Mouse (Mus musculus) urinary bladder, postnatal 14 days (tissue): ENCODE data around the gene S1pr3.

Experiments used
- DNase-seq: peaks from one replicate; pipeline ENCODE4 v3.0.0; 2021; ENCODE audit warnings: low spot score

The S1pr3 gene

DNA sequence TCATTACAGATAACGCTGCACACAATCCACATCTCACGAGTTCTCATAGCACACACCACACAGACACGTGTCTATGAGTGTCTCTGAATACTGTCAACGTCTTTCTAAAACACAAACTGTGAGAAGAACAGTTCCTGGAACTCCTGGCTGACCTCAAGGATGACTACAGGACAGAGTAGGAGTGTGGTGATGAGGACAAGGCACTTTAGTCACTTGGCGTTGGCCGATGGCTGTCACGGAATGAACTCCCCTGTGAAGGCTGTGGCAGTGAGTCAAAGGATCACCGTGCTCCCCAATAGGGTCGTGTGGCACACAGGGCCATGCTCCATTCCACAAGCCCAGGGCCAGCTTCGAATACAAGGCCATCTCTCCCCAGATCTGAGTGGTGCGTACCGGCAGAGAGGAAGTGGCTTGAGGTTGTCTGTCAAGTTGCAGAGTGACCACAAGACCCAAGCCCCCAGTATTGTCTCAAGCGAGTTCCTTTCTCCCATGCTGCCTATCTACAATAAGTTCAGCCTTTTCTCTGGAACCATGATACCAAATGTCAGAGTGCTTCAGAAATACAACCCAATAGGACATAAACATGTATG, 2.6 kb upstream of the S1pr3 start:
- DNase-seq = no peak

DNA sequence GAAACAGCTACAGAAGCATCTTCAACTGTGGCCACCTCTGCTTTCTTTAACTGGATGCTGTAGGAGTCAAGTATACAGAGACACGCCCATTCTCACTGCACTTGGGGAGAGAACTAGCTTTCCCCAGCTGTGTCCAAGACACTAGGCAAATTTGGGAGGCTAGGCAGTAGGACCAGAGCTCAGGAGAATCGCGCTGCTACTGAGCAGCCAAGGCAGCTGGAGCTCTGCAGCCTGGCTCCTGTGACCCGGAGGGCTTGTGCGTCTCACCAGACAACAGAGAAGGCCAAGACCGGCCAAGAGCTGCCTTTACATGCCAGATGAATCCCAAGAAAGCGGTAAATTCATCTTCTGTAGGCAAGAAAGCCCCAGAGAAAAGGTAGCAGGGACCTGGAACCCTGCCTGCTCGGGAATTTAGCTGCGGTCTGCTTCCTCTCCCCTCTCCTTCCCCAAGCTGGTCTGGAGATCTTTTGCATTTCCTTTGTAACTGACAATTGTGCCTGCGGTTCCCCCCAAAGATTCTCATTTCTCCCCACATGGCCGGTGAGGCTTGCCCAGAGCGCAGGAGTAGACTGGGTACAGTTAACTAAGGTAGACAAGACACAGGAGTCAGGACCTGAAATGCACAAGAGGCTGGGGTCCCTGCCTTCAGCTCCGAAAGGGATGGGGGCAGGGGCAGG, 760 bp upstream of the S1pr3 start:
- DNase-seq = no peak

DNA sequence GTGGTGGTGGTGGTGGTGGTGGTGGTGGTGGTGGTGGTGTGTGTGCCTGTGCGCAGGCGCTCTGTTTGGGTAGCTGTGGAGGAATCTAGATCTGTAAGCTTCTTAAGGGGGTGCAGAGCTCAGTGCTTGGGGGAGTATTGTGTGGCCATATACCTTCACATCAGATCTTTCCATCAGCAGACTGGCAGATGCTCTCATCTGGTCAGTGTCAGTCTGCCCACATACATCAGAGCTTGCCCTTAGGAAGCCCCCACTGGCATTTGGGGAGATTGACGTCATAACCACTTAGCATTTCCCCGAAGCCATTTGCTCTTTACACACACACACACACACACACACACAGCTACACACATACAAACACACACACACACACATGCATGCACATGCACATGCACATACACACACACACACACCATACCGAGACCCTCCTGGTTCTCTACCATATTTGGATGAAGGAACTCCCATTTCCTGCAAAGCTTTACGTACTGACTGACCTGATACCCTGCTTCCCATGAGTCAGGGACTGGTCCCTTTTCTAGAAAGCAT, 1.6 kb downstream of the S1pr3 start:
- DNase-seq = no peak

DNA sequence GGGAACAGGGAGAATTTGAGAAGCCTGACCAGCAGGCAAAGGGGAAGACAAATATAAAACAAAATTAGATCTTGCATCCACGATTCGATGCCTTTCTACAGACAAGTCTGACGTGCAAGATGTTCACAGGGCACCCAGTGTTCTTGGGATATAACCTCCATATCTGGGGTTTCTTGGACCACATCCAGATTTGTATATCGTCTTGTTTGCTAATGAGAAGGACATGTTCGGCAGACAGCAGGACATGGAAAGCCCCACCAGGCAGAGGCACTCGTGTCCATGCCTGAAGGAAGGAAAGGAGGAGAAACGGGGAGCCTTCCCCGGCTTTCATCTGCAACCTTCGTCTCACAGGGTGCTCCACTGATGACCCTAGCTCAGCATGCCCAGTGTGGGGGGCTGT, 2.8 kb downstream of the S1pr3 start:
- DNase-seq = no peak

DNA sequence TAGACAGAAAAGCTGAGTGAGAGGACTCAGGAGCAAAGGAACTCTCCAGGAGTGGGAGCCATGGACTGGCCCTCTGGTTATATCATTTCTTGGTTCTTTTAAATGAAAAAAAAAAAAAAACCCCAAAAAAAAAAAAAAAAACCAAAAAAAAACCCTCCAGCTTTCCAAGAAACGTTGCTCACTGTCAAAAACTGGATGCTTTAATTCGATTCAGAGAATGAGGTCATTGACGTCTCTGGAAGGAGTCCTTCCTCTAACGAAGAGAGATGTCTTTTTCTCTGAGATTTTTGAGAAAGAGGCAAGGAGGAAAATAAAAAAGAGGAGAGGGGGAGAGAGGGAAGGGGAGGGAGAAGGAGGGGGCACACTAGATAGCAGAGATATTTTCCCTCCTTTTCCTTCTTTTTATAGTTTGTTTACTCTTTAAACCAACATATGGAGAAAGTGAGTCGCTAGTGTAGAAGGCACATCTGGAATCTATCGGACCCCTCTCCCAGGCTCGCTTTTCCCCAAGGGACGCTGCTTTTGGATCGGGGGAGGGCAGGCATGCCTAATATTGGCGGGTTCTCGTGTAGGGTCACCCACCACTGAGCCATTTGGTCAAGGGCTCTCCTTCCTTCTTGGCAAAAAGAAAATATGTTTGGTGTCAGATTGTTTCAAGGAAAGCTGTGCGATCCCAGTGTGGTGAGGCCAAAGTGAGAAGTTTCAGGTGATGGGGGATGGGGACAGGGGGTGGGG, 3.4 kb downstream of the S1pr3 start:
- DNase-seq = no peak

DNA sequence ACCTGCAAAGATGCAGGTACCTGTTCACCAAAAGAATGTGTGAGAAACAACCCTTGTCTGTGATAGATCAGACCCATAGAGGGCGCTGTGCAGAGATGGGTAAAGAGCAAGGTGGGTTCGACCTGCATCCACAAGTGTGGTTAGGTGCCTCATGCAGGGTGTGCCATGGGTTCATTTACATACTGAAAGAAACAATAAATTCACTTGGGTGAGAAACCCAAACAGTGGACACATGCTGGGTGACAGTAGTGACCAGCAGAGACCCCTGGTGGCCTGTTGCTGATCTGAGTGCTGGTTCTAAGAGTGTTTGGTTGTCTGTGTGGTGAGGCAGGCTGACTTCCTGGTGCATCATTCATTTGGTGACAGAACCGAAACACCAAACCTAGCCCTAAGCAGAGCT, 5.0 kb downstream of the S1pr3 start:
- no peak for DNase-seq

DNA sequence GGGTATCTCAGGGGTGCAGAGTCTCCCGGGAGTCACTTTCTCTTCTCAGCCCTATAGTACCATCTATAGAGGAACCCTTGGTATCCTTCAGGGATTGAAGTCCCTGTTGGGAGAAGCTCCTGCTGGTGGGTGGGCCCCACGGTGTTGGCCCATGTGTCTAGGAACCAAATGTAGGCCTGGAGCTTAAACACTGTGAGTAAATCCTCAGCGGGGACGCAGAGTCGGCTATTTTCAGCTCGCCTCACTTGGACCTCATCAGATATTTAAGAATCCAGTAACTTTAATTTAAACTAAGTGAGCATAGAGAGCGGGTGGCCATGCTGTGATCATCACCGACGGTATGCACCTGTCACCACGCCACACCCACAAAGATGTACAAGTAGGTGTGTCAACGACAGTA, 8.3 kb downstream of the S1pr3 start:
- DNase-seq = no peak

DNA sequence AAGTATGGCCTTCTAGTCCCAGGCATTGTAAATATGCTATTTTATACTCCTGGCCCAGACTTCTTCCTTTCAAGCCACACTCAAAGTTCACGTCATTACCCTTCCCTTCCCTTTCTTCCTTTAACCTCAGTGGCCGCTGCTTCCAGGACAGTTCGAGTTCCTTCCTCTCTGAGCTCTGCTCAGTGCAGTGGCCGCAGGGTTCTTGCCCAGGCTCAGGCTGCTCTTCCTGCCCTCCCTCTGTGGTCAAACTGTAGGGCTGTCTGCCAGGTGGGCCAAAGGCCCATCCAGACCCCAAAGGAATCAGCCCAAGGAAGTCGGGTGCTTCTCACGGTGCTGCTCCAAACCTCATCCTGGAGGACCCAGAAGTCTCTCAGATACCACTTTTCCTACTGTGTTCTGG, 9.4 kb downstream of the S1pr3 start:
- DNase-seq = no peak

DNA sequence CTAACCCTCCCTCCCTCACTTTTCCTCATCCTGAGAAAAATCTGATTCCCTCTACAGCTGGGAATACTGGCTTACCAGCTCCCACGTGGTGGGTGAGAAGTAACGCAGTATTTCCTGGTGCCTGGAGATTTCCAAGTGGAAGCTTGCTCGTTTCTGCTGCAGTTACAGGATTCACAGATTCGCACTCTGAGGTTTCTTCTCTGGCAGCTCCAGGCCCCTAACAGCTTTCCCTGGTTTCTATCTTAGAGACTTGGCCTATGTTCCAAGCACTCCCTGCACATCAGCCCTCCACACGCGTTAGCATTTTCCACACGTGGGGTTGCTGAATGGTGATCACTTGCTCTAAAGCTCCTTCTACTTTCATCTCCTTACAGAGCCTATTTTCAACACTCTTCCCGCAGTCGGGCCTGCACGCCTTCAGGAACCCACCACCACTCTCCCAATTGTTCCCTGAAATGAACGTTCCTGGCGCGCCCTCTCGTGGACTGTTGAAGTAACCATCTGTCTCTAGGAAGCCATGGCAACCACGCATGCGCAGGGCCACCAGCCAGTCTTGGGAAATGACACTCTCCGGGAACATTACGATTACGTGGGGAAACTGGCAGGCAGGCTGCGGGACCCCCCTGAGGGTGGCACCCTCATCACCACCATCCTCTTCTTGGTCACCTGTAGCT, 10.0 kb downstream of the S1pr3 start:
- peak; percentile 93 for DNase-seq

DNA sequence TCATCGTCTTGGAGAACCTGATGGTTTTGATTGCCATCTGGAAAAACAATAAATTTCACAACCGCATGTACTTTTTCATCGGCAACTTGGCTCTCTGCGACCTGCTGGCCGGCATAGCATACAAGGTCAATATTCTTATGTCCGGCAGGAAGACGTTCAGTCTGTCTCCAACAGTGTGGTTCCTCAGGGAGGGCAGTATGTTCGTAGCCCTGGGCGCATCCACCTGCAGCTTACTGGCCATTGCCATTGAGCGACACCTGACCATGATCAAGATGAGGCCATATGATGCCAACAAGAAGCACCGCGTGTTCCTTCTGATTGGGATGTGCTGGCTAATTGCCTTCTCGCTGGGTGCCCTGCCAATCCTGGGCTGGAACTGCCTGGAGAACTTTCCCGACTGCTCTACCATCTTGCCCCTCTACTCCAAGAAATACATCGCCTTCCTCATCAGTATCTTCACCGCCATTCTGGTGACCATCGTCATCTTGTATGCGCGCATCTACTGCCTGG, 10.6 kb downstream of the S1pr3 start:
- DNase-seq = no peak

DNA sequence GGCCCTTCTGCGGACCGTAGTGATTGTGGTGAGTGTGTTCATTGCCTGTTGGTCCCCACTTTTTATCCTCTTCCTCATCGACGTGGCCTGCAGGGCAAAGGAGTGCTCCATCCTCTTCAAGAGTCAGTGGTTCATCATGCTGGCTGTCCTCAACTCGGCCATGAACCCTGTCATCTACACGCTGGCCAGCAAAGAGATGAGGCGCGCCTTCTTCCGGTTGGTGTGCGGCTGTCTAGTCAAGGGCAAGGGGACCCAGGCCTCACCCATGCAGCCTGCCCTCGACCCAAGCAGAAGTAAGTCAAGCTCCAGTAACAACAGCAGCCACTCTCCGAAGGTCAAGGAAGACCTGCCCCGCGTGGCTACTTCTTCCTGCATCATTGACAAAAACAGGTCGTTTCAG, 11.1 kb downstream of the S1pr3 start:
- DNase-seq = no peak

DNA sequence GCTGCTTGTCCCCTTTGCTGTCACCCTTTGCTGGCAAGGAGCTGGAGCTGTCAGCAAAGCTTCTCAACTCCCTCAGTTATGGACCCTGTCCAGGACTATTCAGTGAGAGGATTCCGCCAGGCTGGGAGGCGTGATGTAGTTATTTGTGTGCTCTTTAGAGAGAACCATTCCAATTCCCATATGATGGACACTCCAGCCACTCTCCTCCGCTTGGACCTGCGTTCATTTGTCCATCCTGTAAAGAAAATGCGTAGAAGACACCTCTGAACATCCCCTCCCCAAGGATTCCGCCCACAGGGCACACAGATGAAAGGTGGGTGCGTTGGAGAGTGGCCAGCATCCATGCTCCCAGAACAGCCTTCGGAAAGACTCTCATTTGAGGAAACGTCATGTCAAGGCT, 12.4 kb downstream of the S1pr3 start:
- no peak for DNase-seq

DNA sequence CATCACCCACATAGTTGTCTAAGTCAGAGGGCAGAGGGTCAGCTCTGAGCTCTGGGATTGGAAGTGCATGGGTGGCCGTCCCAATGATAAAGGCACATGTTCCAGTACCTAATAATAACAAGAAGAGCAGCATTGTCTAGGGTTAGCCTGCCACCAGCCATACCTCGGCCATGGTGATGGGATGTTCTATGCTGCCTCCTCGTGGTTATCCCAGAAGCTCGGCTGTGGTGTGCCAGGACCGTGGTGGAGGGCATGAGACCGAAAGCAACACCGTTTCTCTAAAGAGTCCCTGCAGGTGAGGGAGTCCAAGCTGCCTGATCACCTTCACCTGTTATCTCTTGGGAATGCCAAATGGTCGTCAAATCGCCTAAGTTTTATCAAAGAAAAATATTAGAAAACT, 15.2 kb downstream of the S1pr3 start:
- DNase-seq = no peak

DNA sequence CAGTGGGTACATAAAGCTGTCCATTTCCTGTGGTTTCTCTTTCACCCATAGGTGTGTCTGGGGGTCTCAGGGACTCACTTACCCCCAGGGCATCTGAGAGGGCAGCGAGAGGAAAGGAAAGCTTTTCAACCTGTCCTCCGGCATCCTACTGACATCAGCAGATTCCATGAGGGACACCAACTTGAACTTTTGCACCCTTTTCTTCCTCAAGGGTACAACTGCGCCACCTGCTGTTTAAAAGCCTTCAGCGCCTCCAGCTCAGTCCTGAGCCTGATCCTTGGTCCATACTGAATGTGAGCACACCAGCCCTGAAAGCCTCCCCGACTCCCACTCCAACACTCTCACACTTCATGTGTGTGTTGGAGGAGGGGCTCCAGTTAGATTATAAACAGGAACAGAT, 16.2 kb downstream of the S1pr3 start:
- DNase-seq = peak; percentile 76

DNA sequence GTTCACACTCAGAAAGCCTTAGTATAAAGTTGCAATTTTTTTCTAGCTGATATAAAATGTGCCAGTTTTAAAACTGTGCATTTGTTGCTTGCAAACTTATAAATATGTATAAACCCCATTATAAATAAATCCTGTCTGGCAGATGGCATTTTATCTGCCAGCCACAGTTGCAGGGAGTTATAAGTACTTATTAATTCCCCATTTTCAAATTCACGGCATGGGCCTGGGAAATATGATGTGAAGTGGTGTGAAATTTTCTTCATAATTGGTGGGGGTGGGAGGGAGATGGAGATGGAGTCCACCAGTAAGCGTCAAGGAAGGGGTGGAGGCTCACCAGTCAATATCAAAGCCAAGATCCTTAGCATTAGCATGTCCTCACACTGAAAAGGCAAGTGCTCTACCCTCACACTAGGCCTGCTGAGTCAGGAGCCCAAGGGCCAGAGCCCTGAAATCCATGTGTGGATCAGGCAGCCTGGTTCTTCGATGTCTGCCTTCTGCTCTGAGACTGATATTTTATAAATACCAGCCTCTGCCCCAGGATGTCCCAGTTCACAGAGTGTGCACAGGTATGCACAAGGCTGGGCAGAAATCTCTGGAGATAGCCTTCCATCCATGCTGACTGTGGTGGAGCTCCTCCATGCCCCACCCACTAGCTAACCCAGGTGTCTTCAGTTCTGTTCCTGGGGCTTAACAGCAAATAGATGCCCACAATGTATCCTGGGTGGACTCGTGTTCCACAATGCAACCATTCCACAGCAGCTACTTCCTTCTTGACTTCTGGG, 17.4 kb downstream of the S1pr3 start:
- DNase-seq = no peak

DNA sequence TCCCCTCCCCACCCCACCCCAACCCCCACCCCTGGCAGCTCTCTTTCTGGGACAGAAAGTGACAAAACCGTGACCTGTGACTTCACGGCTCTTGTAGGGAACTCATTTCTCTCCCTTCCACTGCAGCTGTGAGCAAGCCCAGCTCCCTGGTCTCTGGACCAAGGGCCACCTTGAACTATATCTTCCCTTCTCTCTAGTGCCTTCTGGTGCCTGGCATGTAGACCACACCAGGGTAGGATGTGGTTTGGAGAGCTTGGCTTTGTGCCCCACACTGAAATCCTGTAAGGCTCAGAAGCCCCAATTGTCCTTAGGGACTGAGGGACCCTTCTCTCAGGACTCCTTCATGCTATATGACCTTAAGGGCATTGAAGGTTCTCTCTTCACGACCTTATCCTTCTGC, 24.9 kb downstream of the S1pr3 start:
- DNase-seq = no peak

DNA sequence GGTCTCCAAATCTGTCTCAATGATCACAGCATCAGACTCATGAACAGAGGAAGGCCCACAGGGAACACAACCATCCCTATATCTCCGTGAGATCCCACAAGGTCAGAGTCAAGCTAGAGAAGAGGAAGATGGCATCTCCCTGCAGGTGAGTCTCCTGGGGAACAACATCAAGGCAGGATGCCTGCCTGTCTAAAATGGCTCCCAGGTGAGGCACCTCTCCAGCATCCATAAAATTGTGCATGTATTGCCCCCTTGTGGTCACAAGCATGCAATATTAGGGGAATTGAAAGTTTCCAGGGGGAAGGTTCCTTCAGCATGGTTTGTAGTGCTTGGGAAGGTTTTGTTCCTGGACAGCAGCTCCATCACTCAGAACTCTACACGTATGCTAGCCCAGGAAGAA, 26.0 kb downstream of the S1pr3 start:
- no peak for DNase-seq

DNA sequence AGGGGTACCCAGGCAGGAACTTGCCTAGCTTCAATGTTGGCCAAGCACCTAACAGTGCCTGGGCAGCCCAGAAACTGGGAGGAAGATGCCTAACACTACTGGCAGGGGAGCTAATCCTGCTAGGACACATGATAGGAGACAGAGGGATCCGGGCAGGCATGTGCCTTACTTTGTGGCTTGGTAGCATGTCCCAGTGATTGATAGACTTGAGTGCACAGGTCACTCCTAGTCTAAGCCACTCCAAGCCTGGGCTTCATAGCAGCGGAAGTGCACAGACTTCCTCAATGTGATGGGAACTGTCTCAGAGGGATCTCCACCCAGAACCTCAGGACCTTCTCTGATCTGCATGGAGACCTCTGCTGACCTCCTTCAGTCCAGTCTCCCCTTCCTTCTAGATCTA, 26.7 kb downstream of the S1pr3 start:
- DNase-seq = no peak

DNA sequence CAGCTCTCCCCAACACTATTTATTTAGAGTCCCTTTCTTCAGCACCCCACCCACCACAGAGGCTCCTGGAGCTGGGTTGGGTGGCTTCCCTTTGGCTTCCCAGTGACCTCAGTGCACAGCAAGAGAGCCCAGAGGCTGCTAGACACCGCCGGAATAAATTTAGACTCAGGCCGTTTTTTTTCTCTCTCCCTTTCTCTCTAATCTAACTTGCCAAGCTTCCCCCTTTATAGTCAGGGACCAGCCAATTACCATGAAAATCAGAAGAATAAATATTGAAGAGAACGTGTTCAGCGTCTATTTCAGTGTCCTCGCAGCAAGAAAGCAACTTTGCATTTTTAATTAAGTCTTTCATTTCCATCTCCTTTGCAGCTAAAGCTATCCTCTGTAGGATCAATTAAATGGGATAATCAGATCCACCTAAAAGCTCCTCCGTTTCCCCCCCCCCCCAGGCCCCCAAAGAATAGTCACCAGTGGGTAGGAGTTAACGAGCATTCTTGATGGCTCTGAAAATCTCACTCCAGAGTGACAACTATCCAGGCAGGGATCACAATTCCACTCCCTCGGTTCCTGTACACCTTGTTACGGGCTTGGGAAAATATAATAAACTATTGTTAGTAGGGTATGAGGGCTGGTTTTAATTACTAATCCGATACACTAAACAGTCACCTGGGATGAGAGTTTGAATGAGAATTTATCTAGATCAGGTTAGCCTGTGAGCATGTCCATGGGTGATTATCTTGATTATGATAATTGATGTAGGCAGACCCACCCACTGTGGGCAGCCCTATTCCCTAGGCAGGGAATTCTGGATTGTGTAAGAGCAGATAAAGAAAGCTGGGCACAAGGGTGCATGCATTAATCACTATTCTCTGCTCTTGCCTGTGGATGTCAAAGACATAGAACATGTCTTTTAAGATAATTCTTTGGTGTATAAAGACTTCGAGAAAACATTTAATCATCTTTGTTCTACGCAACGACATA, 29.0 kb downstream of the S1pr3 start:
- DNase-seq = no peak

DNA sequence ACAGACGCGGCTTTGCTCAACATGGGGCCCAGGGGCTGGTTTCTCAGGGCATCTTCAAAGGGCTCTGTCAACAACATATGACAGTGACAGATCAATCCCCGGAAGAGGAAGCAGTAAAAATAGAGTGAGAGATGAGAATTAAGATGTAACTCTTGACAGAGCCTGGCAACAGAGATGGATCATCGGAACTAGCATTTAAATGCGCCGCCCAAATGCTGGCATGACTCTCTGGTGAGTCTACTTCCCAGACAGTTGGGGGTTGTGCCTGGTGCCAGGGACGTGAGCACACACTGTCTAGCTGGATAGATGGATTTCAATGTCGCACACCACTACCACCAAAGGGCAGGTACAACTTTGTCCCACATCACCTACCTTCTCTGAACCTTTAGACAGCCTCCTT, 34.5 kb downstream of the S1pr3 start:
- DNase-seq = no peak

DNA sequence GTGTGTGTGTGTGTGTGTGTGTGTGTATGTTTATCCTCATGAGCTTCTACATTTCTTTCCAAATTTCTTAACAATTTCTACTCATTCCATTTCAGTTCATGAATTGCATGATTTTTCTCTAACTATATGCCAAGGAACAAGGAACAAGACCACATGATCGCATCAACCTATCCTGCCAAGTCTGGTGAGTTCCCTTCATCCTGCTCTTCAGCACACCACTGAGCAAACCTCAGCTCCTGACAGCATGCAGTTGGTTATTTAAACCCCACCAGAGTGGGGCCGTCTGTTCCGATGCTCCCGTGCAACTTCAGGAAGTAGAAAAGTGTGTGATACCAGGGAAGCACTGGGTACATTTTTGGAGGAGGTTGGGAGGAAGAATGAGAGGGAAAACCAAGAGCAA, 38.1 kb downstream of the S1pr3 start:
- no peak for DNase-seq
